Mouse (Mus musculus): ENCODE data around the gene Gm17455. TPM values are rescaled to one million over a fixed set of nuclear protein-coding genes. Genes with fewer than 3 reads are reported as not detected.

Gene Gm17455
- polyA plus RNA-seq, 1 experiment from 2014 or later: 0.72 TPM

DNA sequence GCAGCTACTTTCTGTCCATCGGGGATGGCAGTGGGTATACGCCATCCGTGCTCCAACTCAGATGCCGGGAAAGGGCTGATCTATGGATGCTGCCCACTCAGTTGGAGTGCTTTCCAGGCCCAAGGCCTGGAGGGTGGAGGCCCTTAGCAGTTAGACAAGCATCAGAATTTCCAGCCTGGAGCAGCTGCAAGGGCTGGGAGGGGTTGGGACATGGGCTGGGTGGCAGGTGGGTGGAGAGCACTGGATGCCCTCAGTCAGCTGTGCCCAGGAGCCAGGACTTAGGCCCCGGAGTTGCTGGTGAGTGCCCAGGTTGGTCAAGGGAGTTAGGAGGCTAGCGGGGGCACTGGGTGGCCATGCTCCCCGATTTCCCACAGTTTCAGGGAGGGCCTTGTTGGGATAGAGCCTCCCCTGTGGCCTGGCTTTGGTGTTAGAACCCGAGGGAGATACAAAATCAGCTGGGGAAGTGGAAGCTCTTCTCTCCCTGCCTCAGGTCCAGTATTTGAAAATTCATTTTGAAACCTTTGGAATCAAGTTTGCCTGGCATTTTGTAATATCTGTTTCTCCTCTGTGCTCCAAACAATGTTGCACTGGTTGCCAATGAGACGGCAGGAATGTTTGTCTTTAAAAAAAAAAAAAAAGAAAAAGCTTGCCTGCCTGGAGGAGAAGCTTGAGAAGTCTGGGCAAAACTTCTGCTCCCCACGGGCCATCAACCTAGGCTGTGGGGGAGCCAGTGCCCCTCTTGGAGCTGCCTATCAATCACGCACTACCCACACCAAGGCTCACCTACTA is 1.2 kb downstream of the Gm17455 start:
- no peak overlapping the region for H3K4me2 ChIP-seq (ENCODE audit: low read depth, low read length)
- no peak overlapping the region for H3K27ac ChIP-seq (ENCODE audit: low read length)
- H3K4me3 ChIP-seq (ENCODE audit: low read length): no peak overlapping the region
- ATAC-seq: no peak
- WGBS: 76% methylated on average over 11 of the region's 11 CpGs
- H3K4me1 ChIP-seq (ENCODE audit: control insufficient read depth, insufficient read depth, low read length): 0 out of 2 replicates have a peak, but pooled peaks cover under 1% of the 10 kb centered on the region
- H3K9me3 ChIP-seq (ENCODE audit: control insufficient read depth, low read length): no peaks in the 10 kb centered on the region
- no peak overlapping the region for H3K9ac ChIP-seq (ENCODE audit: low read depth, low read length)
- no peaks in the 10 kb centered on the region for H3K36me3 ChIP-seq (ENCODE audit: control insufficient read depth, insufficient read depth, low read length)
- H3K27me3 ChIP-seq (replicated peaks; ENCODE audit: control insufficient read depth, insufficient read depth, low read length): no peaks in the 10 kb centered on the region

DNA sequence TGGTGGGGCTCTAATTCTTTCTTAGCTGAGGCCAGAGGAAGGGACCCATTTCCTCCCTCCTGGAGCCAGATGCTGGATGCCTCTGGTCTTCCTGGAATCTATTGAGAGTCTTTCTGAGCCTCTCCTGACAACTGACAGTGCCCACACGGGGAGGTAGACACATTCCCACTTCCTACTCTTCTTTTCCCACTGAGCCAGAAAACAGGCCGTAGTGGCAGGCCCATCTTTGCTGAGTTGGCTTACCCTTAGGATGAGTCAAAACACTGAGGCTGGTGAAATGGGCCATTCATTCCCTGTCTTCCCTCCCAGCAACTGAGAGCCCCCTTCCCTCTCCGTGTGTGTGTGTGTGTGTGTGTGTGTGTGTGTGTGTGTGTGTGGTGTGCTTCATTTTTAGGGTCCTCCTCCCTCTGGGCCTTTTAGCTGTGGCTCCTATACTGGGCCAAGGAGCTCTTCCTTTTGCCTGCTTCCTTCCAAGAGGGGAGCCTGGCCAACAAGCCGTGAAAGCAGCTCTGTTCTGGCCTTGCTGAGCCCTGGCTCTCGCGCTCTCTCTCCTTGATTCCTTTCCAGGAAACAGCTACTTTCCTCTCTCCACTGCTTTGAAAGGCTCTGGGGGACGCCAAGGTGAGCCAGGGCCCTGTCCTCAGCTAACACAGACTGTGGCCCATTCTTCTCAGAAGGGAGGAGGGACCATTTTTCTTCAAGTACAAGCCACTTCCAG is 6.1 kb downstream of the Gm17455 start:
- no peaks in the 10 kb centered on the region for H3K36me3 ChIP-seq (ENCODE audit: control insufficient read depth, insufficient read depth, low read length)
- H3K4me3 ChIP-seq (ENCODE audit: low read length): no peak overlapping the region
- H3K9me3 ChIP-seq (ENCODE audit: control insufficient read depth, low read length): no peaks in the 10 kb centered on the region
- ATAC-seq: no peak
- 38% methylated on average over 7 of the region's 7 CpGs for WGBS
- peaks cover 5% of the 10 kb centered on the region; the same call in 1 of the 2 replicates for H3K4me1 ChIP-seq (ENCODE audit: control insufficient read depth, insufficient read depth, low read length)
- no peak overlapping the region for H3K4me2 ChIP-seq (ENCODE audit: low read depth, low read length)
- H3K9ac ChIP-seq (ENCODE audit: low read depth, low read length): no peak overlapping the region
- no peaks in the 10 kb centered on the region for H3K27me3 ChIP-seq (replicated peaks; ENCODE audit: control insufficient read depth, insufficient read depth, low read length)
- H3K27ac ChIP-seq (ENCODE audit: low read length): no peak overlapping the region

DNA sequence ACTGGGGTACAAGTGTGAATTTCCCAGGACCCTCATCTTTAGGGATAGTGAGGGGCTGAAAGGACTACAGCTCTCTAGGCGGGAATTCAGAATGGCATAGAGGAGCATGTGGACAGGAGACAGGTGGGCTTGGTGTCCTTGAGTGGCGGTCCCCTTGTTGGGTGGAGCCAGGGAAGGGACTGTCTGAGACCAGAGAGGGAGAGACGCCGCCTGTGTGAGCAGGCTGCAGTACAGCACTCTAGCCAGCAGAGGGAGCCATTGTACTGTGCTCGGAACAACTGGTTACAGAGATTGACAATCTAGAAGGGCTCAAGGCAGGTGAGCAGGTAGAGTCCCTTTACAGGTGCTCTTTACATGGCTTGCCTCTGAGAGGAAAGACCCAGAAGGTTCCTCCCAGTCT is 8.3 kb downstream of the Gm17455 start:
- WGBS: 3% methylated on average over 5 of the region's 5 CpGs
- no peak overlapping the region for H3K27ac ChIP-seq (ENCODE audit: low read length)
- no peaks in the 10 kb centered on the region for H3K27me3 ChIP-seq (replicated peaks; ENCODE audit: control insufficient read depth, insufficient read depth, low read length)
- no peak overlapping the region for H3K4me3 ChIP-seq (ENCODE audit: low read length)
- H3K4me1 ChIP-seq (ENCODE audit: control insufficient read depth, insufficient read depth, low read length): peaks cover 5% of the 10 kb centered on the region; the same call in 1 of the 2 replicates
- H3K36me3 ChIP-seq (ENCODE audit: control insufficient read depth, insufficient read depth, low read length): no peaks in the 10 kb centered on the region
- no peaks in the 10 kb centered on the region for H3K9me3 ChIP-seq (ENCODE audit: control insufficient read depth, low read length)
- no peak overlapping the region for H3K4me2 ChIP-seq (ENCODE audit: low read depth, low read length)
- no peak overlapping the region for H3K9ac ChIP-seq (ENCODE audit: low read depth, low read length)
- no peak; the same call in 1 of the 2 replicates for ATAC-seq

DNA sequence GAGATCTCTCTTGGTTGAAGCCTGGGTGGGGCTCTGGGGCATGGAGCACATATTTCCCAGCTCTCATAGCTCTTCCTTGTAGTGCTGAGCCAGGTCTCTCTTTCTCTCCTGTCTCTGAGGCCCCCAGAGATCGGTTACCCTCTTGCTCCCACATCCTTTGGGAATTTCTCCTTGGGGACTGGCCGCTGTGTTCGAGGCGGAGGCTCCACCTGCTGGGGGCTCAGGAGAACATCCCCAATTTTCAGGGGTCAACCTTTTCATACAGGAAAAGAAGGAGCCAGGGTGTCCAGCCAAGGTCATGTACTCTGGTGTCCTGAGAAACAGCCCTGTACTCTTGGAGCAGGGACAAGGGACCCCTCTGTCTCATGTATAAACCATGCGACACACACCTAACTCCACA is 12.3 kb downstream of the Gm17455 start:
- H3K4me2 ChIP-seq (ENCODE audit: low read depth, low read length): no peak overlapping the region
- H3K27me3 ChIP-seq (replicated peaks; ENCODE audit: control insufficient read depth, insufficient read depth, low read length): no peaks in the 10 kb centered on the region
- no peak overlapping the region for H3K27ac ChIP-seq (ENCODE audit: low read length)
- H3K4me3 ChIP-seq (ENCODE audit: low read length): no peak overlapping the region
- no peaks in the 10 kb centered on the region for H3K4me1 ChIP-seq (ENCODE audit: control insufficient read depth, insufficient read depth, low read length)
- no peak overlapping the region for H3K9ac ChIP-seq (ENCODE audit: low read depth, low read length)
- H3K9me3 ChIP-seq (ENCODE audit: control insufficient read depth, low read length): no peaks in the 10 kb centered on the region
- no peaks in the 10 kb centered on the region for H3K36me3 ChIP-seq (ENCODE audit: control insufficient read depth, insufficient read depth, low read length)
- 20% methylated on average over 5 of the region's 5 CpGs for WGBS
- ATAC-seq: no peak

DNA sequence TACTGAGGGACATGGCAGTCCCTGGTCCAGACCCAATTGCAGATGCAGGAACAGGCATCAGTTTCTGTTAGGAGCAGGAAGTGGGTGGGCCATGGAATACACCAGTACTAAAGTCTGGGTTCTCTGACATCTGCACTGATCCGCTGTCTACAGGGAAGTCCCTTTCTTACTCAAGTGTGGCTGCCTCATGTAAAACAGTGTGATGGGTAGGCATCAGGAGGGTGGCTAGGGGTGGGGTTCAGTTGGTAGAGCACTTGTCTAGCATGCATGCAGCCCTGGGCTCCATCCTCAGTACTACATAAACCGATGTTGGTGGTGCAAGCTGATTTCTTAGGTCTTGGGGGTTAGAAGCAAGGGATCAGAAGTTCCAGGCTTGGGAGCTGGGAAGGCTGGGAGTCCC is 14.2 kb downstream of the Gm17455 start:
- Histone ChIP-seq H3K4me3 (ENCODE audit: low read length) (no peak overlapping the region), H3K27me3 (replicated peaks; ENCODE audit: control insufficient read depth, insufficient read depth, low read length) (no peaks in the 10 kb centered on the region), H3K27ac (ENCODE audit: low read length) (no peak overlapping the region), H3K4me1 (ENCODE audit: control insufficient read depth, insufficient read depth, low read length) (no peaks in the 10 kb centered on the region), H3K4me2 (ENCODE audit: low read depth, low read length) (no peak overlapping the region), H3K36me3 (ENCODE audit: control insufficient read depth, insufficient read depth, low read length) (no peaks in the 10 kb centered on the region), H3K9ac (ENCODE audit: low read depth, low read length) (no peak overlapping the region), H3K9me3 (ENCODE audit: control insufficient read depth, low read length) (no peaks in the 10 kb centered on the region)
- 91% methylated on average over 2 of the region's 2 CpGs for WGBS
- no peak for ATAC-seq

DNA sequence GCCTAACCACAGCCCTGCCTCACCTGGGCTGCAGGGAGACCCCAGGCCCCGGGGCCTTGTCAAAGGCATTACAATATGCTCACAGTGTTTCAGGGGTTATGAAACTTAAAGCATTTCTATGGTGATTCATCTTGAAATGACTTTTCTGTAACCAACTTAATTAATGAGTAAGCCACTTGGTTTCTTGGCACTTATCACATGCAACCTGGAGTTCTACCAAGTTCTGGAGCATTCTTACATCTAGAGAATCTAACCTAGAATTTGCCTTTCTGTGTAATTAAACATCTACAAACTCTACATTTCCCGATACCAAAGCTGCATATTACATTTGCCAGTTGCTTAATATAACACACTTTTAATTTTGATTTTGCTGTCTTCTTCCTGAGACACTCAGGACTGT is 17.5 kb downstream of the Gm17455 start:
- no peak overlapping the region for H3K9ac ChIP-seq (ENCODE audit: low read depth, low read length)
- H3K4me2 ChIP-seq (ENCODE audit: low read depth, low read length): no peak overlapping the region
- H3K4me3 ChIP-seq (ENCODE audit: low read length): no peak overlapping the region
- no peaks in the 10 kb centered on the region for H3K9me3 ChIP-seq (ENCODE audit: control insufficient read depth, low read length)
- H3K27me3 ChIP-seq (replicated peaks; ENCODE audit: control insufficient read depth, insufficient read depth, low read length): no peaks in the 10 kb centered on the region
- WGBS: 87% methylated on average over 2 of the region's 2 CpGs
- H3K27ac ChIP-seq (ENCODE audit: low read length): no peak overlapping the region
- ATAC-seq: no peak
- no peaks in the 10 kb centered on the region for H3K36me3 ChIP-seq (ENCODE audit: control insufficient read depth, insufficient read depth, low read length)
- no peaks in the 10 kb centered on the region for H3K4me1 ChIP-seq (ENCODE audit: control insufficient read depth, insufficient read depth, low read length)

DNA sequence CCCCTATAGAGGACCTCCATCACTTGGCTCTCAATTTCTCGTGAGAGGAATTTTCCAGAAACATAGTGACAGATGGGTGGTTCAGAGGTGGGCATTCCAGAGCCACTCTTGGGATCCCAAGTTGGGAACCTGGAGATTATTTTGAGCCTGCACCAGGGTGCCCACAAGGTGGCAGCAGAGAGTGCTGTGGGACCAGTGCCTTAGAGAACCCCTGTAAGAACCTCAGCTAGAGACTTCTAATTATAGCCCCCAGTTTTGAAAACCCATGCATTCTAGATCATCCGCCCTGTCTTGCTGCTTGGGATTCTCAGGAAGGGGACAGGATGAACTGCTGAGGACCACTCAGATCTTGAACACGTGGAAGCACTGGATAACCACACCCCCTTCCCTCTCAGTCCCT is 18.6 kb downstream of the Gm17455 start:
- Histone ChIP-seq H3K27me3 (replicated peaks; ENCODE audit: control insufficient read depth, insufficient read depth, low read length) (no peaks in the 10 kb centered on the region), H3K36me3 (ENCODE audit: control insufficient read depth, insufficient read depth, low read length) (no peaks in the 10 kb centered on the region), H3K4me2 (ENCODE audit: low read depth, low read length) (no peak overlapping the region), H3K4me1 (ENCODE audit: control insufficient read depth, insufficient read depth, low read length) (no peaks in the 10 kb centered on the region), H3K4me3 (ENCODE audit: low read length) (no peak overlapping the region), H3K9ac (ENCODE audit: low read depth, low read length) (no peak overlapping the region), H3K9me3 (ENCODE audit: control insufficient read depth, low read length) (no peaks in the 10 kb centered on the region), H3K27ac (ENCODE audit: low read length) (no peak overlapping the region)
- WGBS: 7% methylated on average over 3 of the region's 3 CpGs
- ATAC-seq: no peak

DNA sequence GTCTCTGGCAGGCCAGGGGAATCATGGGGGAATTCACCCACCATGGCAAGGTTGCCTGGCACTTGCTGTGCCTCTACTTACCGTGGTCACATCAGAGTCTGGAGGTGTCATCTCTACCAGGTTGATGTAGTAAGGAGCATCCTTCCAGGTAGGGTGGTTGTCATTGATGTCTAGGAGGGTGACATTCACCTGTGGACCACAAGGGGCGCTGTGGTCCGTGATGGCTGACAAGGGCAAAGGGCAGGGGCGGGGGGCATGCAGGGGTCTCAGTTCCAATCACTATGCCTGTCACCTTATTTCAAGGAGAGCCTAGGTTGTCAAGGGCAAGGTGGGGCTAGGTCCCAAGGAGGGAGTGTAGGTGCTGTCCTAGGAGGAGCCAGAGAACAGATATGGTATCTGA is 20.1 kb downstream of the Gm17455 start:
- H3K4me2 ChIP-seq (ENCODE audit: low read depth, low read length): no peak overlapping the region
- no peak overlapping the region for H3K4me3 ChIP-seq (ENCODE audit: low read length)
- H3K9me3 ChIP-seq (ENCODE audit: control insufficient read depth, low read length): no peaks in the 10 kb centered on the region
- H3K27ac ChIP-seq (ENCODE audit: low read length): no peak overlapping the region
- no peak for ATAC-seq
- H3K27me3 ChIP-seq (replicated peaks; ENCODE audit: control insufficient read depth, insufficient read depth, low read length): no peaks in the 10 kb centered on the region
- H3K4me1 ChIP-seq (ENCODE audit: control insufficient read depth, insufficient read depth, low read length): no peaks in the 10 kb centered on the region
- no peaks in the 10 kb centered on the region for H3K36me3 ChIP-seq (ENCODE audit: control insufficient read depth, insufficient read depth, low read length)
- H3K9ac ChIP-seq (ENCODE audit: low read depth, low read length): no peak overlapping the region
- 33% methylated on average over 4 of the region's 4 CpGs for WGBS

DNA sequence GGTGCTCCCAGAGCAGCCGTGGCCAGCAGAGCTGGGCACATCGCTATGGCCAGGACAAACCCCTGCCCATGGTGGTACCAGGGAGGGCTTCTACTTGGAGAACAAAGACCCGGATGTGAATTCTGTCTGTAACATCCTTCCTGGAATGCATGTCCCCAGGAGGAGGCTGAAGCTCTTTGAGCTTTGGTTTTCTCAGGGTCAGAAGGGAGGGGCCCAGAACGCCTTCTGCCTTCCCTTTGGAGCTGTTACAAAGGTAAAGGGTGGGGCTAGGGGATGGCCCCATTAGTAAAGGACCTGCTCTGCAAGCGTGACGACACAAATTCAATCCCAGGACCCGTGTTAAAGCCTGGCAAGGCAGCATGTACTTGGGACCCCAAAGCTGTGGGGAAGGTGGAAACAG is 23.2 kb downstream of the Gm17455 start:
- no peak overlapping the region for H3K9ac ChIP-seq (ENCODE audit: low read depth, low read length)
- H3K27ac ChIP-seq (ENCODE audit: low read length): no peak overlapping the region
- 58% methylated on average over 7 of the region's 7 CpGs for WGBS
- no peak overlapping the region for H3K4me3 ChIP-seq (ENCODE audit: low read length)
- 0 out of 2 replicates have a peak, but pooled peaks have one; percentile 33 for ATAC-seq
- no peaks in the 10 kb centered on the region for H3K27me3 ChIP-seq (replicated peaks; ENCODE audit: control insufficient read depth, insufficient read depth, low read length)
- H3K4me1 ChIP-seq (ENCODE audit: control insufficient read depth, insufficient read depth, low read length): no peaks in the 10 kb centered on the region
- H3K9me3 ChIP-seq (ENCODE audit: control insufficient read depth, low read length): no peaks in the 10 kb centered on the region
- H3K4me2 ChIP-seq (ENCODE audit: low read depth, low read length): no peak overlapping the region
- no peaks in the 10 kb centered on the region for H3K36me3 ChIP-seq (ENCODE audit: control insufficient read depth, insufficient read depth, low read length)

All from intestine, embryonic 16.5 days (tissue).